Mouse (Mus musculus) T-helper 1 cell (primary cell): Measurements from ENCODE around the gene Myo6.

Experiments
- in situ Hi-C: fragments of 300-600 bp; cut with MboI, MseI; formaldehyde crosslinking; loops from one replicate; pipeline ENCODE4 v1.15.1; 2025; ENCODE audit warnings: high pct_unique_total_duplicates

The Myo6 gene

GRCm38 (mm10) chr9:80237184-80237799, 72.5 kb downstream of the Myo6 start:
- in situ Hi-C loops, result no loop called here

- in situ Hi-C loops, result no loop called here
Observed at GRCm38 (mm10) chr9:80241719-80242118, 76.9 kb downstream of the Myo6 start.

GRCm38 (mm10) chr9:80252146-80252545, 87.3 kb downstream of the Myo6 start:
- in situ Hi-C loops, result no loop called here

GRCm38 (mm10) chr9:80253241-80253640, 88.4 kb downstream of the Myo6 start:
- in situ Hi-C loops, result no loop called here

- in situ Hi-C loops, result no loop called here
Observed at GRCm38 (mm10) chr9:80256561-80256960, 91.7 kb downstream of the Myo6 start.

GRCm38 (mm10) chr9:80258396-80258795, 93.6 kb downstream of the Myo6 start:
- in situ Hi-C loops, result no loop called here

GRCm38 (mm10) chr9:80260905-80261304, 96.1 kb downstream of the Myo6 start:
- in situ Hi-C loops, result no loop called here

- in situ Hi-C loops, result no loop called here
Observed at GRCm38 (mm10) chr9:80262367-80263026, 97.7 kb downstream of the Myo6 start.

- in situ Hi-C loops, result no loop called here
Observed at GRCm38 (mm10) chr9:80266086-80266485, 101.3 kb downstream of the Myo6 start.

GRCm38 (mm10) chr9:80266507-80266906, 101.7 kb downstream of the Myo6 start:
- in situ Hi-C loops, result no loop called here

- in situ Hi-C loops, result no loop called here
Observed at GRCm38 (mm10) chr9:80269596-80269995, 104.8 kb downstream of the Myo6 start.

GRCm38 (mm10) chr9:80272951-80273350, 108.1 kb downstream of the Myo6 start:
- in situ Hi-C loops, result no loop called here

GRCm38 (mm10) chr9:80275053-80275771, 110.4 kb downstream of the Myo6 start:
- in situ Hi-C loops, result no loop called here

GRCm38 (mm10) chr9:80275772-80276134, 110.9 kb downstream of the Myo6 start:
- in situ Hi-C loops, result no loop called here

- in situ Hi-C loops, result no loop called here
Observed at GRCm38 (mm10) chr9:80277157-80277556, 112.3 kb downstream of the Myo6 start.

GRCm38 (mm10) chr9:80277770-80278169, 112.9 kb downstream of the Myo6 start:
- in situ Hi-C loops, result no loop called here

GRCm38 (mm10) chr9:80280724-80281123, 115.9 kb downstream of the Myo6 start:
- in situ Hi-C loops, result no loop called here

GRCm38 (mm10) chr9:80282426-80282825, 117.6 kb downstream of the Myo6 start:
- in situ Hi-C loops, result no loop called here

- in situ Hi-C loops, result no loop called here
Observed at GRCm38 (mm10) chr9:80284539-80285174, 119.8 kb downstream of the Myo6 start.

- in situ Hi-C loops, result no loop called here
Observed at GRCm38 (mm10) chr9:80286845-80287244, 122.0 kb downstream of the Myo6 start.

GRCm38 (mm10) chr9:80293056-80293584, 128.3 kb downstream of the Myo6 start:
- in situ Hi-C loops, result no loop called here

- in situ Hi-C loops, result no loop called here
Observed at GRCm38 (mm10) chr9:80296086-80296485, 131.3 kb downstream of the Myo6 start.
